Mouse (Mus musculus) layer of hippocampus, postnatal 36 days (tissue): ENCODE results near the gene Ugcg. TPM values are rescaled to one million over a fixed set of nuclear protein-coding genes. Genes with fewer than 3 reads are reported as not detected.

Source experiments
- DNase-seq, 2 experiments: peaks; one replicate each; pipeline ENCODE4 v3.0.0; 2022
- total RNA-seq, 2 experiments: library from RNA; stranded (reverse); gene quantifications; 2 replicates each; pipeline ENCODE4 v1.2.3; 2021

Gene Ugcg
- total RNA-seq, 2 experiments from 2014 or later: 67.3 to 75.2 TPM

GRCm38 (mm10) chr4:59189546-59190237 is 635 bp downstream of the Ugcg start:
- peak; percentile 44 to 51 for DNase-seq

DNA sequence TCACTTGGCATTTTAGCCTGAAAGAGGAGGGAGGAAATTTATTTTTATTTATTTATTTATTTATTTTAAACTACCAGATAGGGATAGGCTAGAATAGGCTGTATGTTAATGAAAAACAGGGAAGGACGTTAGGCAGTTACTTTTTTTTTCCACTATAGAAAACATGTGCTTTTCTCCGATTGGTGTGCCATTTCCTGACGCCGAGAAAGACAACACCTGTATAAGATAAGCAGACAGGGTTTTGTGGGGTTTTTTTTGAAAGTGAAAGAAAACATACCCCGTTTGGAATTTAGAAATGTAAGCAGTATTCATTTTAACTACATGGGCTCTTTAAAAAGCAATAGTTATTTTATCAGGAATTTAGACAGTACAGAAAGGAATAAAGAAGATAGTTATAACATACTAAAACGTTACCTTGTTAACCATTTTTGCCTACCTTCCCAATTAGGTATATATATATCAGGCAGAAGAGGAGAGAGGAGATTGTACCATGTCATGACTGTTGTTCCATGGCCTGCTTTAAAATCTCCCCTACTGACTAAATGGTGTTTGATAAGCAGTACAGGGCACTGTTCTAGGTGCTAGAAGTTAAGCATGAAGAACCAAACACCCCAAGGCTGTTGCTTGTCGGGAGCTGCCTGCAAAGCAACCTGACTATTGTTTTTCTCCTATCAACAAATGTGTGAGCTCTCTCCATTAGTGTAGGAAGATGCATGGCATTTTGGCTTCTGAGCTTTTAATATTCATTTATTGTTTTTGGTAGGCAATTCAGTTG is 1.8 kb downstream of the Ugcg start:
- DNase-seq: no peak

DNA sequence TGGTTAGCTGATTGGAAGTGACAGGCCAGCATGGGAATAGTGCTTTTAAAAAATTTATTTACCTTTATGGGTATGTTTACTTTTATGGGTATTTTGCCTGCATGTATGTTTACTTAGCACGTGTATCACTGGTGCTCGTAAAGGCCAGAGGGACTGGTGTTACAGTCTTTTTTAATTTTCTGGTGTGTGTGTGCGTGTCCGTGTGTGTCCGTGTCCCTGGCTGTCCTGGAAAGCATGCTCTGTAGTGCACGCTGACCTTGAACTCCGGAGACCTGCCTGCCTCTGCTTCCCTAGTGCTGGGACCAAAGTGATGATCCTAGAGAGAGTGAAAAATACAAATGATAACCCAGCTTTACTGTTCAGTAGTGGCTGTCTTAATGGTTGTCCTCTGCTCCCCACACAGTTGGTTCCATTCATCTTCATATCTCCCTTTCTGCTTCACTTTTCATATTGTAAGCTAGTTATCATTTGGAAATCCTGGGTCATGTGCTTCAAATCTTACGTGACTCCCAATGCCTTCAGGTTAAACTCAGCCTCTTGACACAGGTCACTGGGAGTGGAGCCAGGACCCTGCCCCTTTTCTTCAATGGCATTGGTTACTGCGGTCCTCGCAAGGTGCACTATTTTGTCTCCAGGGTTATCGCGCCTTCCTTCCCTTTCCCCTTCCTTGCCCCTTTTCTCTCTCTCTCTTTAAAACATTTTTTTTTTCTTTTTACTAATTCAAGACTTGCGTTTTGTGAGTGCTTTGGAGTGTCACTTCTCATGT is 5.9 kb downstream of the Ugcg start:
- no peak for DNase-seq

DNA sequence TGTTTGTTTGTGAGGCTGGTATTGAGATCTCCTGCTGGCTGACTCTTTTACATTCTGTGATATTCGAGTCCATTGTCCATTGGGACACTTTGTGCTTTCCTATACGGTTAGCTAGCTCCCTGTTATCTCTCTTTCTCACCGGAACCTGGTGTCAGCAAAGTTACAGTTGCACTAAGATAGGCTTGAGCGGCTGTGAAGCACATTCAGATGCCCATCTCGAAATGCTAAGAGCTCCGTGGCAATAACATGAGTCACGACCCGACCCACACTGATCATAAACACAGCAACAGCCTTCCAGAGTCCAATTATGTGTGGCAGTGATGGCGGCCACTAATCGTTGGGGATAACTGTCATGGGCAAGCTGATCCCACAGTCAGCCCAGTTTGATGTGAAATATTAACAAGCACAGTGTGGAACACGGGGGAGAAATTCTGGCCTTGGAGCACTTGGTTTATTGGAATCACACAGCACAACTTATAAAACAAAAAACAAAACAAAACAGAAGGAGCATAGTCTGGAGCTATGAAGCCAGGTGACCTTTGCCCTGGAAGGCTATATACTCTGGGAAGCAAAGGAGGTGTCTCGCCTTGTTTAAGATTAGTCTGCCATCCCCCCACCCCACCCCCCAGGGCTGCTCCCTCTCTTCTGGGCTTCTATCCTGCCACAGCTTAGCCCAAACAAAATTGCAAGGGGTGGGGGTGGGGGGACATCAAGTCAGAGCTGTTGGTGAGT is 7.5 kb downstream of the Ugcg start:
- DNase-seq: no peak

GRCm38 (mm10) chr4:59197078-59197424 is 8.0 kb downstream of the Ugcg start:
- no peak for DNase-seq

- DNase-seq: no peak
These were observed 8.4 kb downstream of the Ugcg start for GRCm38 (mm10) chr4:59197462-59197861.

GRCm38 (mm10) chr4:59199341-59199740 is 10.3 kb downstream of the Ugcg start:
- no peak for DNase-seq

DNA sequence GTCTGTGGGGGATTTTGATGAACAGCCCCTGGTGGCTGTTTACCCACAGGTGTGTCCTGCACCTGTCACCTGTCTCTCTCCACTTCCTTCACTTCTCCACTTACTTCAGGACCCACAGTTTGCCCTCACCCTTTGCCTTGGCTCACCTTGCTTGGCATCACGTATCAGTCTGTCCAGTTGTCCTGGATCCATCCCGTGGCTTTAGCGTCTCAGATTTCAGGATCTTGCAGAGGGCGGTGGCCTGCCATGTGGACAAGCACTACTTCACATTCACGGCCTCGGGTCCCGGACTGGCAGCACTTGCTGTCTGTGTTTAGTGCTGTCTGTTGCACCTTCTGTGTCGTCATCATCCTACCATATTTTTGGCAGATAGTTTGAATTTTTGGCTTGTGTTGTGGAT is 10.7 kb downstream of the Ugcg start:
- no peak for DNase-seq

DNA sequence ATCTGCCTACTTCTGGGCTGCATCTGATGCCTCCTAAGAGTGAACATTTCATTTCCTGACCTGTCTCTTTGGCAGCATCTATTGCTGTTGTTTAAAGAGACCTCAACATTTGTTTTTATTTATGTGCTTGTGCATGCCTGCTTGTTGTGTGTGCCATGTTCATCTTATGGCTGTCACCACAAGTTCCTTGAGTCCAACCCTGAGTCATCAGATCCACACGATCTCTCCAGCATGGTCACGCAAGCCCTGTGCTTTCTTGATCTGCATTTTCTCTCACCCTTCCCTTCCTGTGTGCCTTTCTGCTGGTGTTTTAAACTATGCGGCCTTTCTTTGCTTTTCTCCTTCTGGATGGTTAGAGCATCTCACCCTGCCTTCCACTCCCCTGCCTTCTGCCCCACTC is 11.6 kb downstream of the Ugcg start:
- no peak for DNase-seq

- DNase-seq: no peak
These were observed 15.6 kb downstream of the Ugcg start for GRCm38 (mm10) chr4:59204616-59205015.

GRCm38 (mm10) chr4:59205758-59206340 is 16.8 kb downstream of the Ugcg start:
- DNase-seq: no peak

- DNase-seq: no peak
These were observed 17.5 kb downstream of the Ugcg start for GRCm38 (mm10) chr4:59206600-59206999.

GRCm38 (mm10) chr4:59208607-59209006 is 19.6 kb downstream of the Ugcg start:
- DNase-seq: no peak

- no peak for DNase-seq
These were observed 22.1 kb downstream of the Ugcg start for GRCm38 (mm10) chr4:59211181-59211580.

GRCm38 (mm10) chr4:59213833-59214232 is 24.8 kb downstream of the Ugcg start:
- no peak for DNase-seq

- no peak for DNase-seq
These were observed 25.6 kb downstream of the Ugcg start for GRCm38 (mm10) chr4:59214695-59215094.

DNA sequence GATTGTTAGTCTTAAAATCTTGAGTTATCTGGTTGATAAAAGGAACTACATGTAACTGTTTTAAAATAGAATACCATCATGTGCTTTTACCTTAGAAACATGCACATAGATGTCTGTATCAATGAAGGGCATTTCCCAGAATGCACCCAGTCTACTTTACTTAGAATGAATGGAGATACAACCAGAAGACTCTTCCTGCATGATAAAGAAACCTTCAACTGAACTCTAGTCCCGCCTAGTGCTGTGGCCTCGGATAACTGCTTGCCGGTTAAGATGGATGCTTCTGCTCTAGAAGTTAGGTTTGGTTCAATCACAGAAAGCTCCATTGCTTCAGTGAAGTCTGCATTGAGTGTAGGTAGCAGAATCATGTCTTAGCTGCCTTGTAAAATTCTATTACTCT is 26.5 kb downstream of the Ugcg start:
- no peak for DNase-seq

GRCm38 (mm10) chr4:59217101-59217500 is 28.0 kb downstream of the Ugcg start:
- DNase-seq: no peak

DNA sequence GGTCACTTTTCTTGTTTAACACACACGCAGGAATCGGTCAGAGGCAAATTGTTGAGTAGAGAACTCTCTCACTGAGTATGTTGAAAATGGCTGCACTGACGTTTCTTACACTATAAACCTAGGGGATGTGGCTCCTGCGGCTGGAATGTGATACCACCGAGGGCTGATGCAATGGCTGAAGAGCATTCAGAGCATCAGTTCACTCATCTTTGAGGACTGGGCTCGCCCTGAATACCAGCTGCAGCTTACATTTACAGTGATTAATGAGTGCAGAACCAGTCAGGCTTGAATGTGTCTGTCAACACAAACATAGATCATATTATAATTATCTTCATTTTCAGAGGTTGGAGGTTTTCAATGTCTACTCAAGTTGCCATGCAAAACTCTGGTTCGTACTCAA is 29.1 kb downstream of the Ugcg start:
- no peak for DNase-seq

DNA sequence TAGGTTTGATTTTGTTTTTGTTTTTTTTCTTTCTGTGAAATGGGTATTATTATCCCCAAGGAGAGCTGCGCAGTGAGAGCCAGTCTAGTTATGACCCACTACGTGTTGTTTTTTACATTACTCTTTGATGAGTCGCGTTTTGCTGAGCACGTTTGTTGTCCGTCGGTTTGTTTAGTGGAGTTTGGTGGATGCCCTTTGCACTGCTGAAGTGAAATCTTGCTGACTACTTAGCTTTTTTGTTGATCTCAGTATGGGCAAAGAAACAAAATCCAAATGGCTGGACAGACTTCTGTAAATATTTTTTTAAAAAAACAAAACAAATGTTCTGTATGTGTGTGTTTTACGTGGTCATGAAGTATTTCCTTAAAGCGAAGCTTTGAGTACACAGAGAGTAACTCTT is 33.2 kb downstream of the Ugcg start:
- no peak for DNase-seq

- no peak for DNase-seq
These were observed 34.1 kb downstream of the Ugcg start for GRCm38 (mm10) chr4:59223055-59223615.

DNA sequence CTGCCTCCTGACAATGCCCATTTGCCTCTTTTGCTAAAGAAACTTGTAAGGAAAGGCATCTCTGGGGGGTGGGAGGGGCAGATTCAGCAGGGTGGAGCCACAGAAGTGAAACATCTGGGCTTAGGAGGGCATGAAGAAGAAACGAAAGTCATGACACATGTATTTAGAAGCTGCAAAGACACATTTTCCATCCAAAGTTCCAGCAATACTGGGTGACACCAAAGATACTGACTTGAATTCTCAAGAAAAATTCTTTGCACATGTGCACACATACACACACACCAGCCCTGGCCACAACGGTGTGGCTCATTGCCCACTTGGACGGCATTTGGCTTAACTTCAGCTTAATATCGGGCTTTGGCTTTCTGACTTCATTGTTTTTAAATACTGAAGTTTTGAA is 35.8 kb downstream of the Ugcg start:
- DNase-seq: no peak
